Mouse (Mus musculus): Measurements from ENCODE around the gene Nuak2. TPM values are rescaled to one million over a fixed set of nuclear protein-coding genes. Genes with fewer than 3 reads are reported as not detected.
"Not testable (repeated sequence)": the region's sequence is repeated elsewhere in the genome, so short reads cannot be mapped to it uniquely, and the experiment has no call there.

The Nuak2 gene
- total RNA-seq, 2 experiments from 2014 or later = 3.5 to 4.7 TPM

GRCm38 (mm10) chr1:132346134-132346851 is 30.4 kb downstream of the Nuak2 start:
- intact Hi-C loops (cut with DNase I) = no loop called here
- peak; percentile 79 for DNase-seq

- DNase-seq = no peak
- intact Hi-C loops (cut with DNase I) = no loop called here
These were observed 31.0 kb downstream of the Nuak2 start for GRCm38 (mm10) chr1:132346951-132347350.

GRCm38 (mm10) chr1:132348401-132348800 is 32.5 kb downstream of the Nuak2 start:
- intact Hi-C loops (cut with DNase I) = no loop called here
- DNase-seq = no peak

- DNase-seq; intact Hi-C loops (cut with DNase I): not testable (repeated sequence)
These were observed 33.1 kb downstream of the Nuak2 start for GRCm38 (mm10) chr1:132349049-132349448.

GRCm38 (mm10) chr1:132349601-132350000 is 33.7 kb downstream of the Nuak2 start:
- intact Hi-C loops (cut with DNase I); DNase-seq: not testable (repeated sequence)

- intact Hi-C loops (cut with DNase I) = no loop called here
- no peak for DNase-seq
These were observed 35.1 kb downstream of the Nuak2 start for GRCm38 (mm10) chr1:132351058-132351457.

GRCm38 (mm10) chr1:132353389-132353788 is 37.5 kb downstream of the Nuak2 start:
- intact Hi-C loops (cut with DNase I) = loop anchor here (2.0 kb wide), 1 partner anchor 19 kb away; no protein-coding TSS in a partner anchor
- peak; percentile 32 to 43 for DNase-seq

GRCm38 (mm10) chr1:132354234-132354633 is 38.3 kb downstream of the Nuak2 start:
- intact Hi-C loops (cut with DNase I) = no loop called here
- no peak for DNase-seq

- intact Hi-C loops (cut with DNase I) = loop anchor here (1.0 to 5.0 kb wide), 2 partner anchors 43 to 118 kb away; no protein-coding TSS in a partner anchor
- DNase-seq = peak; percentile 63 to 70
These were observed 39.3 kb downstream of the Nuak2 start for GRCm38 (mm10) chr1:132355162-132355601.

GRCm38 (mm10) chr1:132355841-132356242 is 39.9 kb downstream of the Nuak2 start:
- DNase-seq = peak; percentile 94 to 95
- intact Hi-C loops (cut with DNase I) = loop anchor here (1.0 to 5.0 kb wide), 3 partner anchors 44 to 195 kb away; no protein-coding TSS in a partner anchor

GRCm38 (mm10) chr1:132356841-132357240 is 40.9 kb downstream of the Nuak2 start:
- intact Hi-C loops (cut with DNase I) = loop anchor here (2.0 to 5.0 kb wide), 2 partner anchors 120 to 196 kb away; no protein-coding TSS in a partner anchor
- no peak for DNase-seq

- DNase-seq = no peak
- intact Hi-C loops (cut with DNase I) = no loop called here
These were observed 46.0 kb downstream of the Nuak2 start for GRCm38 (mm10) chr1:132361959-132362358.

GRCm38 (mm10) chr1:132364388-132364787 is 48.5 kb downstream of the Nuak2 start:
- intact Hi-C loops (cut with DNase I) = no loop called here

GRCm38 (mm10) chr1:132364896-132365557 is 49.1 kb downstream of the Nuak2 start:
- peak in 1 of 2 experiments; percentile 51 for DNase-seq
- intact Hi-C loops (cut with DNase I) = loop anchor here (5.0 kb wide), 2 partner anchors 157 to 227 kb away; no protein-coding TSS in a partner anchor

More at GRCm38 (mm10) chr1:132364388-132364787, 48.5 kb downstream of the Nuak2 start:
- no peak for DNase-seq

GRCm38 (mm10) chr1:132365645-132366044 is 49.7 kb downstream of the Nuak2 start:
- intact Hi-C loops (cut with DNase I) = loop anchor here (2.0 to 5.0 kb wide), 3 partner anchors 107 to 227 kb away; no protein-coding TSS in a partner anchor

GRCm38 (mm10) chr1:132366235-132366634 is 50.3 kb downstream of the Nuak2 start:
- intact Hi-C loops (cut with DNase I) = loop anchor here (2.0 to 5.0 kb wide), 3 partner anchors 107 to 226 kb away; no protein-coding TSS in a partner anchor
- DNase-seq = no peak

More at GRCm38 (mm10) chr1:132365645-132366044, 49.7 kb downstream of the Nuak2 start:
- no peak for DNase-seq

- DNase-seq = no peak
- intact Hi-C loops (cut with DNase I) = loop anchor here (1.0 to 5.0 kb wide), 4 partner anchors 23 to 225 kb away; no protein-coding TSS in a partner anchor
These were observed 51.0 kb downstream of the Nuak2 start for GRCm38 (mm10) chr1:132366937-132367336.

GRCm38 (mm10) chr1:132367692-132368506 is 52.0 kb downstream of the Nuak2 start:
- intact Hi-C loops (cut with DNase I) = loop anchor here (1.0 to 5.0 kb wide), 4 partner anchors 22 to 224 kb away; no protein-coding TSS in a partner anchor
- peak; percentile 91 to 94 for DNase-seq

GRCm38 (mm10) chr1:132370681-132371173 is 54.8 kb downstream of the Nuak2 start:
- intact Hi-C loops (cut with DNase I) = no loop called here
- DNase-seq = peak; percentile 65

All from heart, postnatal 10 days (tissue).